Mouse (Mus musculus): ENCODE measurements around the gene Pou2af1. TPM values are rescaled to one million over a fixed set of nuclear protein-coding genes. Genes with fewer than 3 reads are reported as not detected.
A peak's percentile ranks its signal among the peaks of the same experiment; 100 is the strongest.

The Pou2af1 gene
- under 1 TPM; 0.38 to 0.45 TPM for total RNA-seq (2021)

DNA sequence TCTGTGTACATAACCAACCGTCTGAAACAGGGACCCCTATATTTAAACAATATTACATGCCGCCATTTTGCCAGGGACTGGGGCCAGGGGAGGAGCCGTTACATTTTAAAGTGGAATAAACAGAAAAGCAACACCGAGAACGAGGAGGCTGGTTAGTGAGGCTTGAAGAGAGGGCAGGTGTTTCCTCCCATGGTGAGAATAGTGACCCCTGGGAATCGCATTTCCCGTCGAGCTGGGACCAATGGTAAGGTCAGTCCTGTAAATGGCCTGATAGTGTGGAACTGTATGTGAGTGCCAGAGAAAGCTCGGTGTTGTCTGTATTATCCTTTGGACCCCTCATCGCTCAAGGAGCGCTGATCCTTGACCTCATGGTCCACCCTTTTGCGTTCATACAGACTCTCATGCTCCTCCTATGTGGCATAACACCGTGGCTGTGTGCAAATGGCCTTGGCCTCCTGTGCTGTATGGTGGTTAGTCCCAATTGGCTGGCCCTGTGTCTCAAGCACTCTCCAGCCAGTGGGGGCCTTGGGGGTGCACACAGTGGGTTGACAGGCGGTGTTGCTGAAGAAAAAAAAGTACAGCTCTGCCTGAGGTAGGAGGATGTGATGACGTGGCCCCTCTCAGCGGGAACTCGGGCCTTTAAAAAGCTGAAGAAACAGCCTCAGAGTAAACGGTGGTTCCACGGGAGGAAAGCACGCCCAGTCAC is at the start of gene Pou2af1:
Gene Pou2af1, plus strand, starts transcription at position 686 of the 706 bp plus-strand sequence.
- intact Hi-C loops (cut with DNase I), result no loop called here
- DNase-seq, result peak; percentile 5 to 16

DNA sequence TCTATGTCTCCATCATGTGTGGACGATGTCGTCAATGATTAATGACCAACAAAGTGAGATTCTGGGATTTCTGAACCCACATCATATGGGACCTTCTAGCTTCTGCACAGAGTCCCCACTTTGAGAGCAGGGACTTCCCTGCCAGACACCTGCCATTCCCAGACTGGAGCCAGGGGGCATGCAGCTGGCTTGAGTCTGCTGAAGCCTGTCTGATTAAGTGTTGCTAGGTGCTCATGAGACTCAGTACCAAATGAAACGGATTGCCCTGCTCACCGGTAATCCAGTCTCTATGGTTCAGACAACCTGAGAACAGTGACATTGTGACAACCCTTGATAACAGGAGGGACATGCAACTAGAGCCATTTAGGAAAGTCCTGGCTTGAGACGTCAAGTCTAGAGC is 49.5 kb upstream of the Pou2af1 start:
- intact Hi-C loops (cut with DNase I), result loop anchor here (5.0 to 10.0 kb wide), 3 partner anchors 113 to 931 kb away; partner anchors contain the start of gene Colca2
- DNase-seq, result no peak

DNA sequence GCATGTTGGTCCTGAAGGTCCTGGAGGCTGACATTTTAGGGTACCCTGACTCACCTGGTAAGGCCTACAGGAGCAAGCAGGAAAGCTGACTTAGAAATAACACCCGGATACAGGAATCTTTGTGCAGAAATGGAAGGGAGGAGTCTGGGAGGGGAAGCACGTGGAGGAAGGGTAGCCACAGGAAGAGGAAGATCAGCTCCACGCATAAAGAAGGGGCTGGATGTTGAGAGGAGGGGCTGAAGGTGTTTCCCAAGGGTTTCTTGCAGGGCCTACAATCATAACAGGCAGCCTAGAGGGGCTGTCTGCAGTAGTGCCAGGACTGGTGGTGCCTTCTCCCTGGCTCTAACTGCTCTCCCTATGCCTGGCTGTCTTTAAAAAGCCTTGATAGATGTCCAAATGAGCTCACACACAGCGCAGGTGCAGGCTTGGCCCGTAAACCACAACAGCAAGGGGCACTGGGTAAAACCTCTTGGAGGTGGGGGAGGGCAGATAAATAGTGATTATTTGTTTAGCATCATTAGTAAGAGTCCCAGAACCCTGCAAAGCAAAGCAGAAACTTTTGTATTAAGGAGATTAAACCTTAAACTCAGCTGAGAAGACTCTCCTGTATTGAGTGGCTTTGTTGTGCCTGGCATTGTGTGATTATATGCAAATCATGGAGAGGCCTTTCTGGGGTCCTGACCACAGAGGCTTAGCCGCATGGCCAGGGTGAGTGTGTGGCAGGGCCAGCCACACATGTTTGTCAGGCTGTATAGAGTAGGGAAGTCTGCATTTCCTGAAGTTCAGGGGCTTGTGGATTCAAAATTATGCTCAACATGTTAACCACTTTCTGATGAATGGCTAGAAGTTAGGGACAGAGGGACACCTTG is 48.0 kb upstream of the Pou2af1 start, which contains the start of gene Gm32742:
Gene Gm32742, minus strand, starts transcription at position 206 of the 869 bp plus-strand sequence.
- intact Hi-C loops (cut with DNase I), result loop anchor here (10.0 kb wide), 1 partner anchor 929 kb away; no protein-coding TSS in a partner anchor
- no peak for DNase-seq

DNA sequence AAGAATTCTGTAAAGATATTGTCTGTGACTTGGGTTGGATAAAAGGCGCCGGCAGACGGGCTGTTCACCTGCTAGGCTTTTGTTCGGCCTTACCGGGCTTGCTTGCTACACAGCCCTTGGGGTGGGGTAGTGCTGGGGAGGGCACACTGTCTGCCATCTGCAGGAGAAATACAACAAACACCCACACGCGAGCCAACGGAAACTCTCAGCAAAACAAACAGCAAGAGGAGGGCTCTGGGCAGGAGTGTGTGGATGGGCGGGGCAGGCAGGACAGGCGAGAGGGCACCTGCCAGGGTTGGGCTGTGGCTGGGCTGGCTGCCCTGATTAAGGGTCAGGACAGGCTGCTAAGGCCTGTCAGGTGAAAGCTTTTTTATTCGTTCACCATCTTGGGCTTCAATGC is 45.6 kb upstream of the Pou2af1 start:
- no peak for DNase-seq
- intact Hi-C loops (cut with DNase I), result loop anchor here (10.0 kb wide), 1 partner anchor 927 kb away; no protein-coding TSS in a partner anchor

DNA sequence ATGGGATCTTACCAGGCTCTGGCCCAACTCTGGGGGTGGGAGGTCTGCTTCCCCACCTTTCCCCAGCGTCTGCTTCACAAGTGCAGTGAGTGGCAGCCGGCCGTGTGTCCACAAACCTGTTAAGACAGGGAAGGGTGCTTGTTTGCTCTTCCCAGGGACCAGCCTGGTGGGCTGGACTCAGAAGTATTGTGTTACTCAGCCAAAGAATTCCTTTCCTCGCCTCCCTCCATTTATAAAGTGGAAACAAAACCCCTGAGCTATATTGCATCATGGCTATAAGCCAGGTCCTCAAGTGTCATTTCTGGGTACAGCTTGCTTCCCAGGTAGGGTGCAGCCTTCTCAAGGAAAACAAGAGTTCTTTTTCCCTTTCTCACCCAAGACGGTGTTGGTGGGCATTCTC is 44.8 kb upstream of the Pou2af1 start:
- intact Hi-C loops (cut with DNase I), result loop anchor here (10.0 kb wide), 1 partner anchor 926 kb away; no protein-coding TSS in a partner anchor

DNA sequence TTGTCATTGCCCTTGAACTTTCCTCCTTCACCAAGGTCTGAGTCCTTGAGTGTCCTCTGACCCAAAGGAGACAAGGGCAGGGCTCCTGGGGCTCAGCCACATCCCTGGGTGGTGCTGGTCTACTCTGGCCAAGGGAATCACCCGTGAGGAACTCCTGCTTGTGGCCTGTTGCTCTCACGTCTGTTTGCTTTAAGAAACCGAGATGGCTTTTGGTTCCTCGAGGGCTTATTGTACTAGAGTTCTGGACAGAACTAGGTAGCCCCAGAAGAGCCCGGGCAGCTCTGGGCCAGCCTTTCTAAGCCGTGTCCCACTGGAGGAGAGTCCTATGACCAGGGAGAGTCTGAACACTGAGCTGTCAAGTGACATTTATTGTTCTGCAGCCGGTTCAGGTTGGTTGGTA is 44.4 kb upstream of the Pou2af1 start:
- intact Hi-C loops (cut with DNase I), result loop anchor here (10.0 kb wide), 1 partner anchor 926 kb away; no protein-coding TSS in a partner anchor
- DNase-seq, result no peak

More for the DNA sequence above, 44.8 kb upstream of the Pou2af1 start:
- no peak for DNase-seq

DNA sequence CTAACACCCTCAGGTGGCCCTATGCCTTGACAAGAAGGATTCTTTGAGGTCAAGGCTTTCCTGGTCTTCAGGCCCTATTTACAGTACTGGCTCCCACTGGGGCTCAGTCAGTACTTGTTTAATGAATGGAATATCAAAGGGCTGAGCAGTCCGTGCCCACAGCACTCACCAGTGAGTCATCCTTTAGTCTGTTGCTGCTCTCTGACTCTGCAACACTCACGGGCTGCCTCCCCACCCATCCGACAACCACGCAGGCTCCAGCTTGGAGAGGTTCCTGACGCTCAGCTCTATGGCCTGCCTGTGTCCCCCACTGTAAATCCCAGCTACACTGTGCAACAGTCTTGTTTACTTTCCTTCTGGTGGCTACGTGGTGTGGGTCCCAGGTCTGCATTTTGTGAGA is 43.2 kb upstream of the Pou2af1 start:
- intact Hi-C loops (cut with DNase I), result no loop called here
- DNase-seq, result no peak

DNA sequence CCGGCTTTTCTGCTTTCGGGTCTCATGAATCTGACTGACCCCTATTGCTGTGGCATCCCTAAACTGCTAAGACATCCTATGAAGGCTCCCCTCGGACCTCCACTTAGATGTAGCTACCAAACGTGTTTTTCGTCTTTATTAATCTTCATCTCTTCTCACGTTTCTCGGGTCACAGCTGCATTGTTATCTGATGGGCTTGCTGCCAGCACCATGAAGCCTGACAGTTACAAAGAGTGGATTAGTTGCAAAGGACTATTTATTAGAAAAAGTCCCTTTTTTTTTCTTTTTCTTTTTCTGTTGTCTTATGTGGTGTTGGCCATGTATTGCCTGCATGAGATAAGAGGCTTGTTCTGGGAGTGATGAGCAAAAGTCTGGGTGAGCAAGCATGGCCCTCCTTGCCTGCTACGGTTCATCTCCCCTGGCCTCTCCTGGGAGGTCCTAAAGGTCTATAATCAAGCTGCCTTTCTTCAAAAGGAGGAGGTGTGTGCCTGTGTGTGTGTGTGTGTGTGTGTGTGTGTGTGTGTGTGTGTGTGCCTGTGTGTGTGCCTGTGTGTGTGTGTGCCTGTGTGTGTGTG is 38.5 kb upstream of the Pou2af1 start:
- no peak for DNase-seq
- intact Hi-C loops (cut with DNase I), result no loop called here

DNA sequence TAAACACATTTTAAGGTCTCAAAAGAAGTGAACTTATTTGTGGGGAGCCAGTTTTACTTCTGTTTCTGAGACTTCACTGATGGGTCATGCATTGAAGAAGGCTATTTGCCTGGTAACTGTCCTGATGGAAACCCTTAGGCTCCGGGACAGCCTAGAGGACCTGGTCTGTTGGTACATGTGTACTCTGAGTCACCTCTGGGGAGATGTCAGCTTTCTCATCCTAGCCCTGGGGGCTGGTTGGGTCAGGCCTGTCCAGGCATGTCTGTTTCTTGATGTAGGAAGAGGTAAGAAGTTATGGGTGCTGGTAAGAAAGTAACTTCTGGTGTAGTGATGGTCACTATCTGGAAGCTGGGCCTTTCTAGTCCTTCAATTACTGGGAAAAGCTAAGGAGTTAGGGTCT is 37.8 kb upstream of the Pou2af1 start:
- DNase-seq, result no peak
- intact Hi-C loops (cut with DNase I), result no loop called here

DNA sequence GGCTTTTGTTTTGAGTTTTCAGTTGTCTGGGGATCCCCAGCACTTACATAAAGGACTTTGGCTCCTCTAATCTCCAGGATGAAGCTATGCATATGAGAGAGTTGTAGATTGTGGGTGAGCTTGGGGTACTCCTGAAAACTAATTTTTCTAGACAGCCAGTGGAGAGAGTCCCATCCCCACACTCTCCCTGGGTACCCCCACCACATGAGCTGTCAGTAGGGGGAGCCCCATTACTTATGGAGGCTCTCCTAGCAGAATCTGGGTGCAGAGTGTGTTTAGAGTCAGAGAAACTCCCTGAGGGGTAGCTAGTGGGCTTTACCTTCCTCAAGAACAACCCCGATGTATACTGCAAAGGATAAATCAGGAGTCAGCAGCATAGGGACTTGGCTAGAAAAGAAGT is 35.2 kb upstream of the Pou2af1 start:
- intact Hi-C loops (cut with DNase I), result no loop called here
- no peak for DNase-seq

DNA sequence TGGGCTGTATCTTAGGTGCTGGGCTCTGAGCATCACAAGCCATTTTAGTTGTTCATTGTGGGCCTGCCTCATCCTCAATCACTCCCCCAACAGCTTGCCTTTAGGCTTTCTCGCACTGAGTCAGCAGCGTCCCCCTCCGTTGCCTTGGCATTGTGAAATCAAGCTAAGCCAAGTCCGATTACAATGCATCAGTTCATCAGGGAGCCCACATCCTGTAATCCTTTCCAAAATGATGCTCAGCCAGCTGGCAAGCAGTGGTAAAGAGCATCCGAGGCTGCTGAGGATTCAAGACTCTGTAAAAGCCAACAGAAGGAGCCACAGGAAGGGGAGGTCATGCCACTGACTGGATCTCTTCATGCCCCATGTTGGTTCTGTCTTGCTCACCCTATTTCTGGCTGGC is 32.9 kb upstream of the Pou2af1 start:
- intact Hi-C loops (cut with DNase I), result no loop called here
- DNase-seq, result peak; percentile 22 to 35

DNA sequence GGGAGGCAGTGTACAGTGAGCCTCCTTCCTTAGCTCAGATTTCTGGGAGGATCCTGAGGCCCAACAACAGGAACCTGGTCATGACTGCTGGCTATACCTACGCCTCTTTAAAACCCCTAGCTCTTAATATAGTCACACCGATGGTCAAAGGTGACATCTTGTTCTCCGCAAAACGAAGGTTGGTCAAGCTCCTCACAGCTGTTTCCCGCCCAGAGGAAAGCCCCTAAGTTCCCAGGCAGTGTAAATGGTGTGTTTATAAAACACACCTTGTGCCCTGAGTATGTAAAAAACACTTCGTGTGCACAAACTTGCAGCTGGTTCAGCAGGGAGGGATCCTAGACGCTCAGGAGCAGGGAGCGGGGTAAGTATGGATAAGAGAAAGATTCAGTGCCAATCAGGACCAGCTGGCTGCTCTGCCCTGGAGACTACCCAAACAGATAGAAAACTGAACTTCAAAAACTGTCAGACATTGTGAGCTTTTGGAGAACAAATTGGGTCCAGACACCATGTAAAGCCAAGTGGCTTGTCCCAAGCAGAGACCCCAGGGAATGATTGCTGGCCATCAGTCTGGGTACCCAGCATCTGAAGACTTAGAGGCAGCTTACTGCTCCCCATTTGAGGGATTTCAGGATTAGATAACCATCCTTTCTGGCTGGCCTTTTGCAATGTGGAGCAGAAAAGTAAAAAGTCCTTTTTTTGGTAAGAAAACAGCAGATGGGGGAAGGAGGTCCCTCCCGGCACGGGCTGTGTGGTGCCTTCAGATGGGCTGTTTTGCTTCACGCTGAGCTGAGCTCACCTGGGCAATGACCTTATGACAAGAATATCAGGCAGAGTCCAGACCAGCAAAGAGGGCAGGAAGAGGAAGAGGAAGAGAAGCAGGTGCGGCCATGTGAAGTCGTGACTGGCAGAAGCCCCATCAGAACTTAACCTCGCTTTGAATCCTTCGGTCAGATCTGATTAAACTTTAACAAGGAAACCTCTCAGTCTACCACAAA is 30.5 kb upstream of the Pou2af1 start:
- intact Hi-C loops (cut with DNase I), result no loop called here
- no peak for DNase-seq

DNA sequence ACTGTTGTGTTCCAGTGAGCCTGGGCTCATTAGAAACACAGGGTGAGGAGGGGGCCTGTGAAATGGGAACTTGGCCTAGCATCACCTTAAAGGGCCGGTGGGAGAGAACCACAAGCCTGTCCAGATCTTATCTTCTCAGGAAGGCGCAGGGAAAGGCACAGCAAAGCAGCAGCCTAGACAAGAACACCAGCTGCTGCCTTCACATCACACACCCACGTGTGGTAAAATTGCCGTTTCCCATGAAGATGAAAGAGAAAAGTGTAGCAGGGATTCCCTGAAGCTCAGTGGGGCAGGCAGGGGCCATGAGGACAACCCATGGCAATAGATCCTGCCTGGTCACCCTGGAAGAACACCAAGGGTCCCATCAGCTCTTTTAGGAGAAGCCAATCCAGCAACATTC is 28.1 kb upstream of the Pou2af1 start:
- intact Hi-C loops (cut with DNase I), result no loop called here
- DNase-seq, result no peak

DNA sequence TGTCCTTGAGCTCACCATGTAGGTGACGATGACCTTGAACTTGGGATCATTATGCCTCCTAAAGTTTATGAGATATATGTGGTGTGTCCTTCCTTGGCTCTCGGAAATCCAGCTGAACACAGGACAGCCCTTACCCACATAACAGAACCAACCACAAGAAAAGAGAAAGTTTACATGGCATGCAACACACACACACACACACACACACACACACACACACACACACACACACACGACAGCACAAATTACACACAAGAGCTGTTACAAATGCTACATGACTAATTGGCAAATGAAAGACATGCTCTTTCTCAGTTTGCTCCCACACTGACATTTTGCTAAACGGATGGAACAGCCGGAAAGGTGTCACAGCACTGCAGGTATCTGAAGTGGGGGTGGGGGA is 27.6 kb upstream of the Pou2af1 start:
- DNase-seq, result no peak
- intact Hi-C loops (cut with DNase I), result no loop called here

DNA sequence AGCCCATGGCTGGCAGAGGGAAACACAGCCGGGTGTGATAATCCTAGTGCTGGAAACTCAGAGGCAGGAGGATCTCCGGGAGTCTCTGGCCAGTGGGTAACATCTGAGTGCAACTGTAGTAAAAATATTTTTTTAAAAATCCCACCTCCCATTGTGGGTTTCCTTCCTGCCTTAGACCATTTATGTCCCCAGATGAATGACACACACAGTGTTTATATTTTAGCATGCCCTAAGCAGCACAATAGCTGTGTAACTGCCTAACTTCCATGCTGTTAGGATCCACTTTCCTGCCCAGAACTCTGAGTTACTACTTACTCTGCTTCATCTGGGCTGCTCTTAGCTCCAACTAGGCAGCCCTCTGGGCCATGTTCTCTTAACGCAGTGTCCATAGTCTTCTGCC is 22.9 kb upstream of the Pou2af1 start:
- intact Hi-C loops (cut with DNase I), result no loop called here
- no peak for DNase-seq

DNA sequence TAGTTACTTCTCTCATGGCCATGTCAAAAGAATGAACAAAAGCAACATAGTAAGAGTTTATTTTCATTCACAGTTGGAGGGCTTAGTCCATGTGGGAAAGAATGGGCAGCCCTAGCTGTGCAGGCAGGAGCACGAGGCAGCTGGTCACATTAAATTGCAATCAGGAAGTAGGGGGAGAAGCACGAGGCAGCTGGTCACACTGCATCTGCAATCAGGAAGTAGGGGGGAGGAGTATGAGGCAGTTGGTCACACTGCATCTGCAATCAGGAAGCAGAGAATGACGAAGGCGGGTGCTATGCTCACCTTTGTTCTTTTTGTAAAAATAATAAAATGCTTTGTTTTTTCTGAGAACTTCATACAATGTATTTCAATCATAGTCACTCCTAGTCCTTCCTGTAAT is 18.7 kb upstream of the Pou2af1 start:
- no peak for DNase-seq
- intact Hi-C loops (cut with DNase I), result no loop called here

DNA sequence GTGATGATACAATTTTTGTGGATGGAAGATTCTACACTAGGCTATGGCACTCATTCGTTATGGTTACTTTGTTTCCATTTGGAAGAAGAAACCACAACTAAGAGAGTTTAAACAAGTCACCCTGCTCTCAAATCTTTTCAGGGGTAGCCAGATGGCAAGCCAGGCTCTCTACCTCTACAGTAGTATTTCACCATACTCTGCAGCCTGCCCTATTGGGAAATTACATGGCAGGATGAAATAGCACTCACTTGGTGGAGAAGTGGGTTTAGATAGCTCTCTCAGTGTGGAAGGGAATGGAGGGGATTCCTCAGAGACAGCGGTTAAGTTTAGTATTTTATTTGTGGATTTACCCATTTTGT is 4.6 kb upstream of the Pou2af1 start:
- intact Hi-C loops (cut with DNase I), result no loop called here
- DNase-seq, result no peak

DNA sequence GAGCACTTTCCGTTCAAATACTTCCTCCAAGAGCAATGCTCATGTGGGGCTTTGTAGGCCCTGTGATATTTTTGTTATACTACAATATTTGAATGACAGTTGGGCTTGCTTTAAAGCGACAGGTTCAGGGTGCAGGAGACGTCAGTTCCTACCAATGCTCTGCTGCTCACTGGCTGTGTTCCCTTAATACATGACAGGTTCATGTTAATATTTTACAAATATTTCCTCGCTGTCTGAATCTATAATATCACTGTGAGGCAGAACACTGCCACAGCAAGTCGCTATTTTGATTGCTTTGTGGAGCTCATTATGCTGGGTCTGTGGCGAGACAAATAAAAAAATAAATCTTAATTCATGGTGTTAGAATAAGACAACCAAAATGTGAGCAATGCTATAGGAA is 2.3 kb upstream of the Pou2af1 start:
- intact Hi-C loops (cut with DNase I), result no loop called here
- no peak for DNase-seq

DNA sequence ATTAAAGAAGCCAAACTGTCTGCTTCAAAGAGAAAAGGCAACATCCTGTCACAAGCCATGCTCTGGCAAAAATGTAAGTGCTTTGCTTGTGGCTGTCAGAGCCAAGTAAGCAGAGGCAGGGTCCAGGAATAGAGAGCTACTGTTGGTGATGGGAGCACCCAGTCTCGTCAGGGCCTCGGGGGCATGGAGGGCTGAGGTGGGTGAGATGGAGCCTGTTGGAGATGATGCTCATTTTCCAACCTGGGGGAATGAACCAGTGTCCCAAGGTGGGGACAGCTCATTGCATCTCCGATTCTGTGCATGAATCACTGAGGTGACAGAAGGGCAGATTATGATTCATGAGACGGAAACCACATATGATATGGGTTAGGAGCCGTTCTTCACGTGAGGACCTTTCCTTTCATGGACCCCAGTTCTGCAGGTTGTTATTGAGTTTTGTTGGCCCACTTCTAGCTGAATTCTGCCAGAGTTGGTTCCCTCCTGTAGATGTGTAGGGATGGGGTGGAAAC is 275 bp downstream of the Pou2af1 start:
- DNase-seq, result no peak
- intact Hi-C loops (cut with DNase I), result no loop called here

DNA sequence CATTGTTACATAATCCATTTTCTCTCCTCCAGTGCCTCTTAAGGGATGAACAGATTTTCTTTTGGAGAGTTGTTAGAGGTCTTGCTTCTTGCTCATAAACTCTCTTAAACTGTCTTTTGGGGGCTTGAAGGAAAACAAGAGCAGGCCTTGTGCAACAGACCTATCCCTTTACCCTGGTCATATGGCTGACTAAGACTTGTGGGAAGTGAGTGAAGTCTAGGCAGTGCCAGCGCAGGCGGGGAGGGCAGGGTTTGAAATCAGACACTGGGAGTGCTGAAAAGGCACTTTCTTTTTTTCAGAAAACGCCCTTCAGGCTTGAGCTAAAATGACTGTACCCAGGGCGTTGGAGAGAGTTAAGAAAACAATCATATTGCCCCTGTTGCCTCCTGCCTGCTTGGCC is 1.8 kb downstream of the Pou2af1 start:
- no peak for DNase-seq
- intact Hi-C loops (cut with DNase I), result no loop called here

Data from heart, postnatal 10 days (tissue).